Mouse (Mus musculus): ENCODE results near the gene Bank1.

Gene Bank1

GRCm38 (mm10) chr3:136264969-136265595 is 60.8 kb downstream of the Bank1 start:
- in situ Hi-C loops (cut with MboI; ENCODE audit: low pct_unique_long_range_greater_than_20kb in 1 of 2, low sequenced_read_pairs in 2 of 2, unreplicated experiment in 1 of 2), result no loop called here

- in situ Hi-C loops (cut with MboI; ENCODE audit: low pct_unique_long_range_greater_than_20kb in 1 of 2, low sequenced_read_pairs in 2 of 2, unreplicated experiment in 1 of 2), result no loop called here
Measured at GRCm38 (mm10) chr3:136257761-136258160, 68.1 kb downstream of the Bank1 start.

- in situ Hi-C loops (cut with MboI; ENCODE audit: low pct_unique_long_range_greater_than_20kb in 1 of 2, low sequenced_read_pairs in 2 of 2, unreplicated experiment in 1 of 2), result no loop called here
Measured at GRCm38 (mm10) chr3:136254713-136255112, 71.2 kb downstream of the Bank1 start.

GRCm38 (mm10) chr3:136252820-136253219 is 73.0 kb downstream of the Bank1 start:
- in situ Hi-C loops (cut with MboI; ENCODE audit: low pct_unique_long_range_greater_than_20kb in 1 of 2, low sequenced_read_pairs in 2 of 2, unreplicated experiment in 1 of 2), result no loop called here

- in situ Hi-C loops (cut with MboI; ENCODE audit: low pct_unique_long_range_greater_than_20kb in 1 of 2, low sequenced_read_pairs in 2 of 2, unreplicated experiment in 1 of 2), result no loop called here
Measured at GRCm38 (mm10) chr3:136251578-136251977, 74.3 kb downstream of the Bank1 start.

GRCm38 (mm10) chr3:136247331-136247730 is 78.5 kb downstream of the Bank1 start:
- in situ Hi-C loops (cut with MboI; ENCODE audit: low pct_unique_long_range_greater_than_20kb in 1 of 2, low sequenced_read_pairs in 2 of 2, unreplicated experiment in 1 of 2), result no loop called here

- in situ Hi-C loops (cut with MboI; ENCODE audit: low pct_unique_long_range_greater_than_20kb in 1 of 2, low sequenced_read_pairs in 2 of 2, unreplicated experiment in 1 of 2), result no loop called here
Measured at GRCm38 (mm10) chr3:136244931-136245330, 80.9 kb downstream of the Bank1 start.

- in situ Hi-C loops (cut with MboI; ENCODE audit: low pct_unique_long_range_greater_than_20kb in 1 of 2, low sequenced_read_pairs in 2 of 2, unreplicated experiment in 1 of 2), result no loop called here
Measured at GRCm38 (mm10) chr3:136238790-136239189, 87.1 kb downstream of the Bank1 start.

GRCm38 (mm10) chr3:136233507-136233906 is 92.4 kb downstream of the Bank1 start:
- in situ Hi-C loops (cut with MboI; ENCODE audit: low pct_unique_long_range_greater_than_20kb in 1 of 2, low sequenced_read_pairs in 2 of 2, unreplicated experiment in 1 of 2), result no loop called here

- in situ Hi-C loops (cut with MboI; ENCODE audit: low pct_unique_long_range_greater_than_20kb in 1 of 2, low sequenced_read_pairs in 2 of 2, unreplicated experiment in 1 of 2), result no loop called here
Measured at GRCm38 (mm10) chr3:136230602-136231151, 95.2 kb downstream of the Bank1 start.

GRCm38 (mm10) chr3:136189661-136190228 is 136.1 kb downstream of the Bank1 start:
- in situ Hi-C loops (cut with MboI; ENCODE audit: low pct_unique_long_range_greater_than_20kb in 1 of 2, low sequenced_read_pairs in 2 of 2, unreplicated experiment in 1 of 2), result no loop called here

GRCm38 (mm10) chr3:136186548-136187113 is 139.2 kb downstream of the Bank1 start:
- in situ Hi-C loops (cut with MboI; ENCODE audit: low pct_unique_long_range_greater_than_20kb in 1 of 2, low sequenced_read_pairs in 2 of 2, unreplicated experiment in 1 of 2), result no loop called here

- in situ Hi-C loops (cut with MboI; ENCODE audit: low pct_unique_long_range_greater_than_20kb in 1 of 2, low sequenced_read_pairs in 2 of 2, unreplicated experiment in 1 of 2), result no loop called here
Measured at GRCm38 (mm10) chr3:136171631-136172030, 154.2 kb downstream of the Bank1 start.

- in situ Hi-C loops (cut with MboI; ENCODE audit: low pct_unique_long_range_greater_than_20kb in 1 of 2, low sequenced_read_pairs in 2 of 2, unreplicated experiment in 1 of 2), result no loop called here
Measured at GRCm38 (mm10) chr3:136168071-136168470, 157.8 kb downstream of the Bank1 start.

- in situ Hi-C loops (cut with MboI; ENCODE audit: low pct_unique_long_range_greater_than_20kb in 1 of 2, low sequenced_read_pairs in 2 of 2, unreplicated experiment in 1 of 2), result no loop called here
Measured at GRCm38 (mm10) chr3:136166671-136167070, 159.2 kb downstream of the Bank1 start.

- in situ Hi-C loops (cut with MboI; ENCODE audit: low pct_unique_long_range_greater_than_20kb in 1 of 2, low sequenced_read_pairs in 2 of 2, unreplicated experiment in 1 of 2), result no loop called here
Measured at GRCm38 (mm10) chr3:136166033-136166361, 159.9 kb downstream of the Bank1 start.

GRCm38 (mm10) chr3:136165167-136166032 is 160.5 kb downstream of the Bank1 start:
- in situ Hi-C loops (cut with MboI; ENCODE audit: low pct_unique_long_range_greater_than_20kb in 1 of 2, low sequenced_read_pairs in 2 of 2, unreplicated experiment in 1 of 2), result no loop called here

GRCm38 (mm10) chr3:136158059-136158458 is 167.8 kb downstream of the Bank1 start:
- in situ Hi-C loops (cut with MboI; ENCODE audit: low pct_unique_long_range_greater_than_20kb in 1 of 2, low sequenced_read_pairs in 2 of 2, unreplicated experiment in 1 of 2), result no loop called here

GRCm38 (mm10) chr3:136155555-136155954 is 170.3 kb downstream of the Bank1 start:
- in situ Hi-C loops (cut with MboI; ENCODE audit: low pct_unique_long_range_greater_than_20kb in 1 of 2, low sequenced_read_pairs in 2 of 2, unreplicated experiment in 1 of 2), result no loop called here
